Mouse (Mus musculus): ENCODE measurements around the gene Cacna1c. TPM values are rescaled to one million over a fixed set of nuclear protein-coding genes. Genes with fewer than 3 reads are reported as not detected.

Cacna1c gene
- polyA plus RNA-seq, 1 experiment, result 16.7 TPM

- 48% methylated on average over 1 of the region's 1 CpGs for WGBS
- Histone ChIP-seq H3K27ac (ENCODE audit: insufficient read depth, low read length) (no peak overlapping the region), H3K4me1 (ENCODE audit: control insufficient read depth, insufficient read depth, low read length) (peaks cover 4% of the 10 kb centered on the region), H3K27me3 (ENCODE audit: control insufficient read depth, insufficient read depth, low read length) (no peaks in the 10 kb centered on the region), H3K4me3 (replicated peaks; ENCODE audit: insufficient read depth, low read depth, low read length) (no peak overlapping the region)
- DNase-seq, result no peak
- no peak for TF ChIP-seq CTCF (IDR thresholded peaks at IDR 0.05; ENCODE audit: borderline replicate concordance, insufficient read depth, low read depth, low read length)
- no peak for TF ChIP-seq POLR2A (IDR thresholded peaks at IDR 0.05; ENCODE audit: borderline replicate concordance, insufficient read depth, low read length)
Observed at GRCm38 (mm10) chr6:118858431-118858830, 337.8 kb downstream of the Cacna1c start.

DNA sequence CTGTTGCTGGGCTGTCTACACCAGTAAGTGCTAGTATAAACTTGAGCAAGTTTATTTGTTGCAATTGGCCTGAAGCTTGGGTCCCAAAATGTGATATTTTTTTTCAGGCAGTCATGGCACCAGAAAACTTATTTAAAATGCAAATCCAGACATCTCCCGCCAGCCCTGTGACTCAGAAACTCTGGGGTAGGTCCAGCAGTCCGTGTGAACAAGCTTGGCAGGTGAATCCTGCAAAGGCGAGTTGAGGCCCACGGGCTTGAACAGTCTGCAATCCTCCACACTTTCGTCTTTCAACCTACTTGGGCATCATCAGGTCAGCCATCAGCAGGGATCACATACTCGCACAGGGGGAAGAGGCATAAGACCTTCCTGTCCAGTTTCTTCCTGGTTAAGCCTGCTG is 344.1 kb downstream of the Cacna1c start:
- H3K27me3 ChIP-seq (ENCODE audit: control insufficient read depth, insufficient read depth, low read length), result no peaks in the 10 kb centered on the region
- 26% methylated on average over 6 of the region's 6 CpGs for WGBS
- peak in 1 of 2 experiments; percentile 51 for DNase-seq
- peaks cover 7% of the 10 kb centered on the region for H3K4me1 ChIP-seq (ENCODE audit: control insufficient read depth, insufficient read depth, low read length)
- no peak overlapping the region for H3K4me3 ChIP-seq (replicated peaks; ENCODE audit: insufficient read depth, low read depth, low read length)
- no peak overlapping the region for H3K27ac ChIP-seq (ENCODE audit: insufficient read depth, low read length)
- TF ChIP-seq POLR2A (IDR thresholded peaks at IDR 0.05; ENCODE audit: borderline replicate concordance, insufficient read depth, low read length) (no peak), CTCF (IDR thresholded peaks at IDR 0.05; ENCODE audit: borderline replicate concordance, insufficient read depth, low read depth, low read length) (no peak)

- no peak overlapping the region for H3K4me3 ChIP-seq (replicated peaks; ENCODE audit: insufficient read depth, low read depth, low read length)
- H3K4me1 ChIP-seq (ENCODE audit: control insufficient read depth, insufficient read depth, low read length), result peaks cover 17% of the 10 kb centered on the region
- no peak overlapping the region for H3K27ac ChIP-seq (ENCODE audit: insufficient read depth, low read length)
- TF ChIP-seq POLR2A (IDR thresholded peaks at IDR 0.05; ENCODE audit: borderline replicate concordance, insufficient read depth, low read length) (no peak), CTCF (IDR thresholded peaks at IDR 0.05; ENCODE audit: borderline replicate concordance, insufficient read depth, low read depth, low read length) (no peak)
- no peak for DNase-seq
- WGBS, result 82% methylated on average over 3 of the region's 3 CpGs
- H3K27me3 ChIP-seq (ENCODE audit: control insufficient read depth, insufficient read depth, low read length), result no peaks in the 10 kb centered on the region
Observed at GRCm38 (mm10) chr6:118851086-118851485, 345.1 kb downstream of the Cacna1c start.

GRCm38 (mm10) chr6:118848640-118849039 is 347.6 kb downstream of the Cacna1c start:
- DNase-seq, result peak; percentile 54 to 58
- Histone ChIP-seq H3K4me1 (ENCODE audit: control insufficient read depth, insufficient read depth, low read length) (peaks cover 26% of the 10 kb centered on the region), H3K27me3 (ENCODE audit: control insufficient read depth, insufficient read depth, low read length) (no peaks in the 10 kb centered on the region), H3K4me3 (replicated peaks; ENCODE audit: insufficient read depth, low read depth, low read length) (no peak overlapping the region), H3K27ac (ENCODE audit: insufficient read depth, low read length) (no peak overlapping the region)
- TF ChIP-seq CTCF (IDR thresholded peaks at IDR 0.05; ENCODE audit: borderline replicate concordance, insufficient read depth, low read depth, low read length) (peak; percentile 74), POLR2A (IDR thresholded peaks at IDR 0.05; ENCODE audit: borderline replicate concordance, insufficient read depth, low read length) (no peak)
- 32% methylated on average over 2 of the region's 2 CpGs for WGBS

- Histone ChIP-seq H3K27me3 (ENCODE audit: control insufficient read depth, insufficient read depth, low read length) (no peaks in the 10 kb centered on the region), H3K27ac (ENCODE audit: insufficient read depth, low read length) (no peak overlapping the region), H3K4me3 (replicated peaks; ENCODE audit: insufficient read depth, low read depth, low read length) (no peak overlapping the region), H3K4me1 (ENCODE audit: control insufficient read depth, insufficient read depth, low read length) (peaks cover 26% of the 10 kb centered on the region)
- TF ChIP-seq POLR2A (IDR thresholded peaks at IDR 0.05; ENCODE audit: borderline replicate concordance, insufficient read depth, low read length) (no peak), CTCF (IDR thresholded peaks at IDR 0.05; ENCODE audit: borderline replicate concordance, insufficient read depth, low read depth, low read length) (no peak)
- 82% methylated on average over 13 of the region's 13 CpGs for WGBS
- no peak for DNase-seq
Observed at GRCm38 (mm10) chr6:118847751-118848150, 348.5 kb downstream of the Cacna1c start.

DNA sequence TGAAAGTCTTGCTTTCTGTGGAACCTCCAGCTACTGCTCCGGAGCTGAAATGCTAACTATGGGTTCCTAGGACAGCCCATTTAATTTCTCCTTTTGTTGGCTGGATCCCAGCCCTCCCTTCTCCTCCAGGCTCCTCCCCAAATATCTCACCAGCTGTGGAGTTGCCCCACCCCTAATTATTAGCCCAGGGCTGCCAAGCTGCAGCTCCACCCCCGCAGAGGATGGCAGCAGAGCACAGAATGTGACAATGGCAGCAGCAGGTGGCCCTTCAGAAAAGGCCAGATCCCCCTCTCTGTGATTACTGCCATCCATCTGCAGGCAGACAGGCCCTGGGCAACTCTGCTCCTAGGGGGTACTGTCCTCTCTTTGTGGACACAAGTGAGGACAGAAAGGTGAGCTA is 350.4 kb downstream of the Cacna1c start:
- H3K4me1 ChIP-seq (ENCODE audit: control insufficient read depth, insufficient read depth, low read length), result peaks cover 22% of the 10 kb centered on the region
- H3K27me3 ChIP-seq (ENCODE audit: control insufficient read depth, insufficient read depth, low read length), result no peaks in the 10 kb centered on the region
- no peak overlapping the region for H3K27ac ChIP-seq (ENCODE audit: insufficient read depth, low read length)
- no peak for TF ChIP-seq POLR2A (IDR thresholded peaks at IDR 0.05; ENCODE audit: borderline replicate concordance, insufficient read depth, low read length)
- TF ChIP-seq CTCF (IDR thresholded peaks at IDR 0.05; ENCODE audit: borderline replicate concordance, insufficient read depth, low read depth, low read length), result no peak
- peak; percentile 55 to 56 for DNase-seq
- no peak overlapping the region for H3K4me3 ChIP-seq (replicated peaks; ENCODE audit: insufficient read depth, low read depth, low read length)
- 15% methylated on average over 2 of the region's 2 CpGs for WGBS

DNA sequence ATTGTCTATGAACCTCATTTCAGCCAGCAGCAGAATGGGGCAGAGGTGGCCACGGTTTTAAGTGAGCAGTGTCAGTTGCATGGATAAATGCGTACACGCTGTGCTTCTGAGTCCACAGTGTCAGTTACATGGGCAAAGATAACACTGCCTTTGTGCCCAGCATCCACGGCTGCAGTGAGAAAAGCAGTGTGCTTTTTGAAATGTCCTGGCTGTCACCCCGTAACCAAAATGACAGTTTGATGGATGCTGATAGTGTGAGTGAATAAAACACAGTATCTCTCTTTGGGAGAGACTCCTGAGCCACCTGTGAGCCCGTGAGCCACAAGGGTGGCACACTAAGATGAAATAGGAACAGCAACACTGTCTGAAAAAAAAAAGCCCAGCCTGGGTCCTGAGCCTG is 351.0 kb downstream of the Cacna1c start:
- DNase-seq, result no peak
- peaks cover 22% of the 10 kb centered on the region for H3K4me1 ChIP-seq (ENCODE audit: control insufficient read depth, insufficient read depth, low read length)
- H3K27ac ChIP-seq (ENCODE audit: insufficient read depth, low read length), result no peak overlapping the region
- 70% methylated on average over 6 of the region's 6 CpGs for WGBS
- H3K4me3 ChIP-seq (replicated peaks; ENCODE audit: insufficient read depth, low read depth, low read length), result no peak overlapping the region
- H3K27me3 ChIP-seq (ENCODE audit: control insufficient read depth, insufficient read depth, low read length), result no peaks in the 10 kb centered on the region
- TF ChIP-seq POLR2A (IDR thresholded peaks at IDR 0.05; ENCODE audit: borderline replicate concordance, insufficient read depth, low read length) (no peak), CTCF (IDR thresholded peaks at IDR 0.05; ENCODE audit: borderline replicate concordance, insufficient read depth, low read depth, low read length) (0 out of 2 replicates have a peak, but pooled peaks have one; percentile 8)

- no peak for DNase-seq
- no peak overlapping the region for H3K27ac ChIP-seq (ENCODE audit: insufficient read depth, low read length)
- H3K27me3 ChIP-seq (ENCODE audit: control insufficient read depth, insufficient read depth, low read length), result no peaks in the 10 kb centered on the region
- H3K4me3 ChIP-seq (replicated peaks; ENCODE audit: insufficient read depth, low read depth, low read length), result no peak overlapping the region
- H3K4me1 ChIP-seq (ENCODE audit: control insufficient read depth, insufficient read depth, low read length), result peaks cover 32% of the 10 kb centered on the region
- no peak for TF ChIP-seq CTCF (IDR thresholded peaks at IDR 0.05; ENCODE audit: borderline replicate concordance, insufficient read depth, low read depth, low read length)
- WGBS, result 93% methylated on average over 8 of the region's 8 CpGs
Observed at GRCm38 (mm10) chr6:118843566-118843965, 352.7 kb downstream of the Cacna1c start.
